Mouse (Mus musculus) brain, embryonic 18.5 days (tissue): ENCODE data around the gene Fbxo28.

ENCODE experiments used
- DNase-seq: peaks from one replicate; pipeline ENCODE4 v3.0.0-alpha.2; 2012; ENCODE audit warnings: low read depth, low spot score

Fbxo28 gene

GRCm38 (mm10) chr1:182288601-182289000 is 52.8 kb downstream of the Fbxo28 start:
- DNase-seq, result no peak

- no peak for DNase-seq
Measured at GRCm38 (mm10) chr1:182287781-182288180, 53.6 kb downstream of the Fbxo28 start.

GRCm38 (mm10) chr1:182284795-182285194 is 56.6 kb downstream of the Fbxo28 start:
- DNase-seq, result no peak

GRCm38 (mm10) chr1:182283231-182283630 is 58.2 kb downstream of the Fbxo28 start:
- no peak for DNase-seq

- peak; percentile 71 for DNase-seq
Measured at GRCm38 (mm10) chr1:182282091-182283075, 59.0 kb downstream of the Fbxo28 start, which contains the start of gene Degs1. TSS of gene Degs1 (minus strand) at chr1:182282804.

- DNase-seq, result no peak
Measured at GRCm38 (mm10) chr1:182281251-182281711, 60.1 kb downstream of the Fbxo28 start.

GRCm38 (mm10) chr1:182280577-182280976 is 60.9 kb downstream of the Fbxo28 start:
- no peak for DNase-seq

GRCm38 (mm10) chr1:182280046-182280445 is 61.4 kb downstream of the Fbxo28 start:
- DNase-seq, result no peak

GRCm38 (mm10) chr1:182279436-182279835 is 62.0 kb downstream of the Fbxo28 start:
- no peak for DNase-seq

GRCm38 (mm10) chr1:182275109-182275508 is 66.3 kb downstream of the Fbxo28 start:
- no peak for DNase-seq

- DNase-seq, result no peak
Measured at GRCm38 (mm10) chr1:182271632-182272031, 69.8 kb downstream of the Fbxo28 start.

- no peak for DNase-seq
Measured at GRCm38 (mm10) chr1:182271130-182271529, 70.3 kb downstream of the Fbxo28 start.

- DNase-seq, result no peak
Measured at GRCm38 (mm10) chr1:182268317-182268716, 73.1 kb downstream of the Fbxo28 start.

- no peak for DNase-seq
Measured at GRCm38 (mm10) chr1:182266028-182266525, 75.4 kb downstream of the Fbxo28 start.
